Mouse (Mus musculus) embryo, embryonic 11 days (tissue): ENCODE results near the gene Ddx43.

Experiments used
- DNase-seq: peaks from one replicate; pipeline ENCODE4 v3.0.0-alpha.2; 2015

The Ddx43 gene

DNA sequence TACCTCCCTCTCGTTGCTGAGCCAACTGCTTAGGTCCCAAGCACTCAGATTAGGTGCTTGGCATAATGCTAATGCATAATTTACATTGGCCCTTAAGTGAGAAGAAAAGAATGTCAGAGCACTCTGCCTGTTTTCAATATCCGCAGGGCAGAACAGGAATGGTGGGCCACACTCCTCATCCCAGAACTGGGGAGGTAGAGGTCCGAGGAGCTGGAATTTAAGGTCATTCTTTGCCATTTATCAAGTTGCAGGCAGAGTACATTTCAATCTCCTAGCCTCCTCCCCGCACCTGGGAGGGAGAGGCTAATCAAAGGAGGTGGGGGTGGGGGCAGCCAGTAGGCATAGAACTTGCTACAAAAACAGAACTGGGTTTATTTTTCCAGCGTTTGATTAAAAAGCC, 21.2 kb upstream of the Ddx43 start:
- DNase-seq, result no peak

DNA sequence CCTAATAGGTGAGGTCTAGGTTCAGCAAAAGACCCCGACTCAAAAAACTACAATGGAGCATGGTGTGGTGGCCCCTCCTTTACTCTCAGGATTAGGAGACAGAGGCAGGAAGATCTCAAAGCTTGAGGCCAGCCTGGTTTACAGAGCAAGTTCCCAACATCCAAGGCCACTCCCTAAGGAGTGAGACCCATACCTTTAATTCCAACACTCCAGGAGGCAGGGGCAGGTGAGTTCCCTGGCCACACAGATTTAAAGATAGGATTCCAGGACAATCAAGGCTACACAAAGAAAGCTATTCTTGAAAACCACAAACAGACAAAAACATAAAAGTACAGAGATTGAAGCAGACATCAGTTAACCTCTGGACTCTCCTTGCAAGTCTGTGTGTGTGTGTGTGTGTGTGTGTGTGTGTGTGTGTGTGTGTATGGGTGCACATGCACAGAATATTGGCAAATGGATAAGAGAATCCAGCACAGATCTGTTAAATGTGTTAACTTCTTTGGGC, 20.6 kb upstream of the Ddx43 start:
- DNase-seq, result no peak

DNA sequence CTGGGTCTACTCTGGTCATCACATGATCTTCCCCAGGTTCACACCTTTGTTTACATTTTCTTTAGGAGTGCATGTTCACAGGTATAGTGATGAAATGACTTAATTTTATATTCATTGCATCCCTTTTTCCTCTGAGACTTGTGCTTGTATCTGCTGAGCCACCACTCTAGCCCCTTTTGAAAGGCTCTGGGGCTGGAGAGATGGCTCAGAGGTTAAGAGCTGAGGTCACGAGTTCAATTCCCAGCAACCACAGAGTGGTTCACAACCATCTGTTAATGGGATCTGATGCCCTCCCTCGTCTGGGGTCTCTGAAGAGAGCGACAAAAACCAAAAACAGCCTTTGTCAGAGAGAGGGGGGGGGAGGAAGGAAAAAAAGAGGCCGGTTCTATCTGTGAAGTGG, 20.1 kb upstream of the Ddx43 start:
- no peak for DNase-seq

- no peak for DNase-seq
These were observed 18.0 kb upstream of the Ddx43 start for GRCm38 (mm10) chr9:78377546-78377945.

GRCm38 (mm10) chr9:78378113-78378785, 17.3 kb upstream of the Ddx43 start, which contains the start of gene Ooep:
Gene Ooep (minus strand): TSS chr9:78378725.
- DNase-seq, result peak; percentile 72

- peak; percentile 52 for DNase-seq
These were observed 9.7 kb upstream of the Ddx43 start for GRCm38 (mm10) chr9:78385893-78386292.

DNA sequence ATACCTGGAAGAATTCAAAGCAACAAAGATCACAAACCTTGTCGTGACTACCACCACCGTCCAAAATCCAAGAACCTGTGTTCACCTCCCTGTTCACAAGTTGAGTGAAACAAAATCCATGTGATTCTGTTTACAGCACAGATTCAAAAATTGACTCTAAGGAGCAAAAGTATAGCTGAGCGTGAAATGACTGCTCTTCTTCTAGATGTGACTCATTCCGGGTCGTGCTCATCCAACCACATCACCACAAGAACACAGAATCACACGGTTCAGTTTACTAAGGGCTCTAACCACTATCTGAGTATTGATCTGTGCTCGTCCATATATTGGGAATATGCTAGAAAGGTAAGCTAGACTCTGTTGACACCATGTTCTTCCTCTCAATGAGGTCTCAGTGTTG, 8.6 kb upstream of the Ddx43 start:
- DNase-seq, result no peak

GRCm38 (mm10) chr9:78389981-78390380, 5.6 kb upstream of the Ddx43 start:
- no peak for DNase-seq

- DNase-seq, result no peak
These were observed 1.8 kb upstream of the Ddx43 start for GRCm38 (mm10) chr9:78393741-78394140.

DNA sequence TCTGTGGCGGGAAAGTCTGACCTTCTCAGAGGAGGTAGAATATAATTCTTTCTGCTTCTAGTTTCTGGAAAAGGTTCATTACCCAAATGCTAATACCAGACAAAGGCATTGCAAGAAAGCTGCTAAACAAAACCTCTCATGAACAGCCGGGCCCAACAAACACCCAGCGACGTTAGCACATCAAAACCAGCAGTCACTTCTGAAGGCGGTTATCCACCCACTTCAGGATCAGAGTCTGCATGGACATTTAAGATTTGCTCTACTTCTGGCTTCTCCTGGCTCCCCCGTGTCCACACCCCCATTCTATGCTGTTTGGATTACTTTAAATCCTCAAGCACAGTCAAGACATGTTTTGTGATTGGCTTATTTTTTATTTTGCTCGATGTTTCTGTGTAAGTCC, 975 bp upstream of the Ddx43 start:
- DNase-seq, result no peak

DNA sequence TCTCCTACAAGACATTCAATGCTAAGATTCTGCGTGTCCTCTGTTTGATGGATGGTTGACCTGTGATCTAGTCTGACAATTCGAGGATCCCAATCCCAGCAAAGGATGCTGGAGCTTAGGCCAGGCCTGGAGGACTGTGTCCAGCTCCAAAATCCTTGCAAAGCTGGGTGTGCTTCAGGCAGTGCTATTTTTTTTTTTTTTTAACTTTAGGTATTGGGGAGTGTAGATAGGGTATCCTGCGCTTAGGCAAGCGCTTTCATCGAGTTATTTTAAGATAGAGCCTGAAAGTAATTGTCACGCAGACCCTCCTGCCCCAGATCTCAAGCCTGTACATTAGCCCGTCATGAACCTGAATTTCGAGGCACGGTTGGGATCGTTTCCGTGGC, 340 bp upstream of the Ddx43 start:
- DNase-seq, result no peak

- no peak for DNase-seq
These were observed 940 bp downstream of the Ddx43 start for GRCm38 (mm10) chr9:78396517-78396916.

- no peak for DNase-seq
These were observed 5.0 kb downstream of the Ddx43 start for GRCm38 (mm10) chr9:78400570-78400969.

DNA sequence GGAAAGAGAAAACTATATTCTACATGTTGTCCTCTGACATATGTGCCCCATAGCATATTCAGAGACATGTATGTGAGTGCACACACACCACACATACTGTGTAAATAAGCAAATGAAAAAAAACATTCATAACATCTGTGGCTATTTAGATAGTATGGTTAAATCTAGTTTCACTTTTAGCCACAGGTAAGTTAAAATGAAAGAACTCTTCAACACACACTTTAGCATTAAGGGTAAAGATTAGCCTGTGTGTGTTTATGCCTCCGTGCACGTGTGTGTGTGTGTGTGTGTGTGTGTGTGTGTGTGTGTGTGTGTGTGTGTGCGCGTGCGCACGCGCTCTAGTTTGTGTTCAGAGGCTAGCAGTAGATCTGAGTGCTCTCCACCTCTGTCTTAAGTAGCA, 6.0 kb downstream of the Ddx43 start:
- no peak for DNase-seq

GRCm38 (mm10) chr9:78427362-78427781, 31.8 kb downstream of the Ddx43 start:
- DNase-seq, result peak; percentile 24

DNA sequence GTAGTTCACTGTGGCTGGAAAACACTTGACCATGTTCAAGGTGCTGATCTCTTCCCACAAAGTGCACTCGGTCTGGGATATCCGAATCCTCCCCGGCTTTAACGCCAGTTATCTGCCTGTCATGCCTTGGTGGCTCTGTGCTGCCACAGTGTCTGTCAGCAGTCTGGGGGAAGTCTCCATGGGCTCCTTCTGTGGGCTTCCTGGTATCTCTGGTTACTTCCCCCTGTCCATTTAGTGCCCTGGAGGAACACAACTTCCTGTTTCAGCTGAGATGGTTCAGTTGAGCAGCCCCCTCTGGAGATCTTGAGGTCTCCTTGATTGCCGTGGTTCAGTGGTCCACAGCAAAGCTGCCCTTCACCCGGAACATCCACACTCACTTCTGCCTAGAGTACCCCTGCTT, 32.6 kb downstream of the Ddx43 start:
- no peak for DNase-seq

DNA sequence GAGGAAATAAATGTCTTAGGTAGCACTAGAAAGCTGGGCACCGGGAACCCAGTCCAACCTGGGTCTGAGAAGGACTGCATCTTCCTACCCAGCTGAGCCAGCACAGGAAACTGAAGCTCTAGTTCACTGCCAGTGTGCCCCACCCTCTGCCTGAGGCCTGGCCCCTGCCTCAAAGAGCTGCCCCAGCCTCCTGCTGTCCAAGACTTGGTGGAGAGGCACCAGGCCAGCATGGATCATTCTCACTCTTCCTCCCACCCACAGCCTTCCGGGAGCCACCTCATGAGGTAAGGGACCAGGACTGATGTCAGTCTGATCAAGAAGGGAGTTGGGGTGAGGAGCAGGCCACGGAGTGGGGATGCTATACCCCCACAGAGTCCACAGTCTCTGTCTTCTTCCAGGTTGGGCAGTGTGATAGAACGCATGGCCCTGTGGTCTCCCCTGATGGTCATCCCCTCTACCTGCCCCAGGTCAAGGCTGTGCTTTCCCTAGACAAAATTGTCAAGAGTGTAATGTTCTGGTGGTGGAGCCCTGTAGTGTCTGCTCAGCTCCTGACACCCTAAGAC, 33.4 kb downstream of the Ddx43 start:
- DNase-seq, result no peak

DNA sequence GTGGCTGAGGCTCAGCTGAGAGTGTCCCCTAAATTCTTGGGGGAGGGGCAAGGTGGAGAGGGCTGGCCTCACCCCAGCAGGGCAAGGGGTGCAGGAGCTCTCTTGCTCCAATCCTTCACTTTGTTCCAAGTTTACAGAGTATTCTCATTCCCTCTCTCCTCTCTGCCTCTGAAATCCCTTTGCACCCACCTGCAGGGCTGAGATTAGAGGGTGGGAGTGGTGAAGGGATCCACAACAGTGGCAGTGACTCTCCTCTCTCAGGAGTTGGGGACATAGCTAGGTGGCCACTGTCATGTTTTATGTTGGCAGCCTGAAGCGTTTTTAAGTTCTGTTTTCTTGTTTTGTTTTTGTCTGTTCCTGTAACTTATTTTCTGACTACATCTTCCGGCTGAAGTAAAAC, 34.0 kb downstream of the Ddx43 start:
- no peak for DNase-seq

- DNase-seq, result no peak
These were observed 34.9 kb downstream of the Ddx43 start for GRCm38 (mm10) chr9:78430486-78430885.

DNA sequence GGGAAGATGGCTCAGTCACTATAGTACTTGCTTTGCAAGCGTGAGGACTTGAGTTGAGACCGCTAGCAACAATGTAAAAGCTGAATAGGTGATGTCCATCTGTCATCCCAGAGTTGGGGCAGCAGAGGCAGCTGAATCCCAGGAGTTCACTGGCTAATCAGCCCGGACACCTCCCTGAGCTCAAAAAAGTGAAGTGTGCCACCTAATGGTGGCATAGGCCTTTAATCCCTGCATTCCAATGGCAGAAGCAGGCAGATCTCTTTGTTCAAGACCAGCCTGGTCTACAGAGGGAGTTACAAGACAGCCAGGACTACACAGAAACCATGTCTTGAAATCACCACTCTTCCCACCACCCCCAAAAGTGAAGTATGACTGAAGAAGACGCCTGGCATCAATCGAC, 36.9 kb downstream of the Ddx43 start:
- no peak for DNase-seq

GRCm38 (mm10) chr9:78439426-78439825, 43.8 kb downstream of the Ddx43 start:
- no peak for DNase-seq

GRCm38 (mm10) chr9:78442237-78442578, 46.6 kb downstream of the Ddx43 start:
- DNase-seq, result no peak

DNA sequence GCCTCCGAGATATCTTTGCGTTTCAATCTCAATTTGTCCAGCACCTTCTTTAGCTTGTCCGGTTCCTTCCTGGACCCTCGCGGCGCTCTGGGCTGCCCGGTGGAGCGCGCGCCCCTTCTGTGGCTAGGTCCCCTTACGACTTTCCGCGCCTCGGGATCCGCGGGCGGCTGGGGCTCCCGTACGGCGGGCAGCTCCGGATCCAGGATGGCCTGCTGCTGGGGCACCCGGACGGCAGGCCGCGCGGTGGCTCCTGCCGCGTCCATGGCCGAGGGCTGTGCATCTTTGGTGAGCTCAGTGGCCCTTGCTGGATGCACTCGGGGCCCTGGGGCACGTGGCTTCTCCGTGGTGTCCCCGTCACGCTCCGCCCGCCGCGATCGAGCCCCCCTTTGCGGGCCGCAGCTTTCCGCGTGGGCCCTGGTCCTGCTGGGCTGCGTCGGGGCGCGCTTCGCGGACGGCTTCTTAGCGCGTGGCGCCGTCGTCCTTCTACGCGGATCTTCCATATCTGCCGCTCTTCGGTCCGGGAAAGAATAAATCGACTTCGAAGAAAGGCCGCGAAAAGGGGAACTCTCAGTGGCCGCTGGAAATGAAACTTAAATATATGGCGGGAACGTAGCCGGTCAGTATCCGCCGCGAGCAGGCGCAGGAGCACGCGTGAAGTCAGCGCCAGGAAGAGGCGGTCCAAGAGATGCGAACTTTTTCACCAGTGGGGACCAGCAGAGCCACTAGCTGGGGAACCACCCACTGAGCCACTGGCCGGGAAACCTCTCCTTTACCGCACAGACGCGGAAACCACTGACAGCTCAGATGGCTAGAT, 47.2 kb downstream of the Ddx43 start, which contains the start of gene Cgas:
Cgas (minus strand) TSS at position 659 of the 814 bp plus-strand sequence.
- DNase-seq, result peak; percentile 64

GRCm38 (mm10) chr9:78447606-78447972, 52.0 kb downstream of the Ddx43 start:
- DNase-seq, result no peak
